Mouse (Mus musculus) brain, embryonic 14.5 days (tissue): ENCODE results near the gene Dpy19l3. TPM values are rescaled to one million over a fixed set of nuclear protein-coding genes. Genes with fewer than 3 reads are reported as not detected.

Source experiments
- DNase-seq: peaks from one replicate; pipeline ENCODE4 v3.0.0-alpha.2; 2011; ENCODE audit warnings: low read depth
- CTCF ChIP-seq: fragments of 200-500 bp; IDR thresholded peaks from 2 replicates; pipeline ENCODE4 v1.5.1; 2012; ENCODE audit warnings: inconsistent platforms, mild to moderate bottlenecking, moderate library complexity, borderline replicate concordance; ENCODE audit not compliant: insufficient read depth, insufficient read length; ENCODE audit errors: extremely low read depth
- POLR2A ChIP-seq: fragments of 200-500 bp; IDR thresholded peaks from 2 replicates; pipeline ENCODE4 v1.6.1; 2012; ENCODE audit warnings: mild to moderate bottlenecking, inconsistent platforms, borderline replicate concordance; ENCODE audit not compliant: poor library complexity, insufficient read depth, insufficient read length, severe bottlenecking; ENCODE audit errors: extremely low read depth
- polyA plus RNA-seq: library from polyadenylated mRNA; depleted of rRNA; stranded (reverse); fragments of >200 nt; gene quantifications from 2 replicates; pipeline ENCODE4 v1.2.3, GENCODE M21; 2012

The Dpy19l3 gene
- polyA plus RNA-seq, 1 experiment, result 25.2 TPM

DNA sequence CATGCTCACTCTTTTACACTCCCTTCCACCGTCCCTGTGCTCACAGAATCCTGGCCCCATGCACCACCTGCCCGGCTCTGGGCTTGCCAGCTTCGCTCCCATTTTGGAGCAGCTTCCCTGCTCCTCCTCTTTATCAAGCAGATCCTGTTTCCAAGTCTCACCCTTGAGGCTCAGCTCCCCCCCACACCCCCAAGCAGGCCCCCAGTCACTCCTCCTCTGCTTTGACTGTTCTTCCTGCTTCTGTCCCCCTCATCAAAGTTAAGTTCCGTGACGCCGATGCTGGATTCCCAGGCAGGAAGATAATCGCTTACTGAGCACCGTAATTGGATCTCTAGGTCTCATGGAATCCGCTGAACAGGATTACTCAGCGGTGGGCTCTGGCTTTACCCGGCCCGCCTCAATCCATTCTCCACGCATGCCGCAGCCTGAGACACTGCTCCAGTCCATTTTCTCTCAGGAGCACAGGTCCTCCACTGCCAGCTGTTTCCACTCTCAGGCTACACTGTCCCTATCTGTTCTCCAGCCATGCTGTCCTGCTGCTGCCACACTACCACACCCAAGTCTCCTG, 6.8 kb downstream of the Dpy19l3 start:
- peak; percentile 70 for DNase-seq
- TF ChIP-seq POLR2A, result no peak
- TF ChIP-seq CTCF, result no peak

- no peak for DNase-seq
- no peak for TF ChIP-seq POLR2A
- no peak for TF ChIP-seq CTCF
Observed at GRCm38 (mm10) chr7:35746686-35747396, 7.4 kb downstream of the Dpy19l3 start.

DNA sequence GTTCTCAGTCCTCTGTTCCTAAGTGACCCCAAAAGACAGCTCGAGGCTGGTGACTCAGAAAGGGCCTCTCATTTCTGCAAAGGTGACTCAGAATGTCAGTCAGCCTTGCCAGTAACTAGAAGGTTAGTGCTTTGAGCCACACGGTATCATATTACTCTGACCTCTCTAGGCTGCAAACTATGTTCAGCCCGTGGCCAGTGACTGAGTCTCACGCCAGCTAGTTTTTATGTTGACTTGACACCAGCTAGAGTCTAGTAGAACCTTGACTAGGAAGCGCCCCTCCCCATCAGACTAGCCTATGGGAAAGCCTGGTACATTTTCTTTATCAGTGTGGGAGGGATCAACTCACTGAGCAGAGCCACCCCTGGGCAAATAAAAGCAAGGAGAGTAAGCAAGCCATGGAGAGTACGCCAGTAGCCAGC, 9.0 kb downstream of the Dpy19l3 start:
- DNase-seq, result no peak
- no peak for TF ChIP-seq CTCF
- TF ChIP-seq POLR2A, result no peak

DNA sequence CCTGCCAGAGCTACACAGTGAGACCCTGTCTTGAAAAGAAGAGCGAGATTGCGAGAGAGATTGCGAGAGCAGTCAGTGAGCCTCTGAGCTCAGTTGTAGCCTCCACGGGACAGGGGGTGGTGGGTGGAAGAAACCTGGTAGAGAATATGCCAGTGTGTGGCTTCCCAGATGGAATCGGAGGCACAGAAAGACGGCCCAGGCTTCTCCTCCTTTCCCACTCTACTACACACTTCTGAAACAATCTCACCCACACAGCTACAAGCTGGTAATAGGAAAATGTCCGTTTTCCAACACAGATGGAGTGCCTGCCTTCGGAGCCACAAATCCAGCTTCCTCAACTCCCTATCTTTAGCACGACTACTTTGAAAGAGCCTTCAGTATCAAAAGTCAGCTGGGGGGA, 9.5 kb downstream of the Dpy19l3 start:
- no peak for TF ChIP-seq CTCF
- TF ChIP-seq POLR2A, result no peak
- no peak for DNase-seq

GRCm38 (mm10) chr7:35742310-35742709, 11.9 kb downstream of the Dpy19l3 start:
- DNase-seq, result no peak
- no peak for TF ChIP-seq POLR2A
- TF ChIP-seq CTCF, result no peak

- no peak for DNase-seq
- no peak for TF ChIP-seq POLR2A
- TF ChIP-seq CTCF, result no peak
Observed at GRCm38 (mm10) chr7:35741858-35742257, 12.4 kb downstream of the Dpy19l3 start.

GRCm38 (mm10) chr7:35740489-35741230, 13.6 kb downstream of the Dpy19l3 start:
- TF ChIP-seq CTCF (peak; percentile 63; the same call in 1 of the 2 replicates), POLR2A (no peak)
- DNase-seq, result peak; percentile 72

GRCm38 (mm10) chr7:35738871-35739270, 15.4 kb downstream of the Dpy19l3 start:
- no peak for TF ChIP-seq CTCF
- DNase-seq, result no peak

GRCm38 (mm10) chr7:35733313-35734050, 20.8 kb downstream of the Dpy19l3 start:
- TF ChIP-seq CTCF, result no peak
- no peak for TF ChIP-seq POLR2A

DNA sequence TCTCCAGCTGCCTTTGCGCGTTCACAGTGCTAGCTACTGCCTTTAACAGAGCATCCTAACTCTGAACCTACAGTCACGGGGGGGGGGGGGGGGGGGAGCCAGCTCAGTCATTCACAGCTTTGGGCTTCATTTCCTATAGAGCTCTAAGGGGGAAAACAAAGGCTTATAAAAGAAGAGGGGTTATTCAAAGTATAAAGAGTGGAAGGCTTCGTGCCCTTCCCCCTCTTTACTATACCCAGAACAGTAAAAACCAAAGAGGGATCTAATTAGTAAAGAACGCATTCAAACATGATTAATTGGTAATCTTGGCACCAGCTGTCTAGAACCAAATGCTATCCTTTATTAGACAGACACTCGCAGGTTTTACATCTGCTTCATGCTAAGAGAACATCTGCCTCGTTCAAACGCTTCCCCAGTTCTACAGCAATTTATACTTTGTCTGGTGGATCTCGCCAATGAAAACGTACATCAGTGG, 21.6 kb downstream of the Dpy19l3 start:
- no peak for TF ChIP-seq CTCF
- TF ChIP-seq POLR2A, result no peak
- DNase-seq, result peak; percentile 91

More at GRCm38 (mm10) chr7:35733313-35734050, 20.8 kb downstream of the Dpy19l3 start:
- DNase-seq, result peak; percentile 94

DNA sequence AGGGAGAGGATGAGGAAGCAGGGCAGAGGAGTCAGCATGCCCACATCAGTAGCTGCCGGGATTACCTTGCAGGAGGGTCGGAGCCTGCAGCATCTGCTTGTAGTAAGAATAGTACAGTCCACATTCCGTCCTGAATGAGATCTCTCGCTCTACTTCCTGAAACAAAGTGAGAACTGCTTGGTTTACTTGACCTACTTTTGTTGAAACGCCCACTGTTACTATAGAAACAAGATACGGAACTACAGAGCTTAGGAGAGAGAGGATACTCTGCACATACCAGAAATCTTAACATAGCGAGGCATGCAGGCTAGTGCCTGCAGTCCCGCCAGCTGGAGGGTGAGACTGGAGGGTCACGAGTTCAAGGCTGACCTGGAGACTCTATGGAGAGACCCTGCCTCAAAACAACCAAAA, 24.6 kb downstream of the Dpy19l3 start:
- DNase-seq, result peak; percentile 28
- TF ChIP-seq POLR2A, result no peak
- no peak for TF ChIP-seq CTCF

DNA sequence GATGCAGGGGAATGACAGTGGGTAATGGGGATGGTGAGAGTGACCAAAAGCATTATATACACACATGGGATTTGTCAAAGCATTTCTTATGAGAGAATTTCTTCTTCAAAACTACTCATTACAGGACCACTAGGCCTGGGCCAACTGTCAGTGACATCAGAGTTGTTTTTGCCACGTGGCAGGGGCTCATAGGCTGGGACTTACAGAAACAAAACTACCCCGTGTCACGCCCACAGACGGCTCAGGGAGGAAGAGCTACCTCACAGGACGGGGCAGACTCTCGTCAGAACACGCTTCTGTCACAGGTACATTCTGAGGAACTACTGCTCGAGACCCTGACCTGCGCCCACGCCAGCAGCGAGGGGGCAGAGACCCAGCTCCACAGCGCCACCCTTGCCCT, 25.9 kb downstream of the Dpy19l3 start:
- no peak for DNase-seq
- no peak for TF ChIP-seq CTCF
- no peak for TF ChIP-seq POLR2A
